Mouse (Mus musculus) cerebellum, adult 2 months (tissue): ENCODE measurements around the gene Pex16. TPM values are rescaled to one million over a fixed set of nuclear protein-coding genes. Genes with fewer than 3 reads are reported as not detected.

Experiments used
- DNase-seq, 2 experiments: peaks; one replicate each; pipeline ENCODE4 v3.0.0; 2021
- H3K27ac ChIP-seq: fragments of 200-500 bp; 2 replicates; pipeline ENCODE4 v1.5.1; 2012; ENCODE audit warnings: low read length, control low read depth, inconsistent platforms; ENCODE audit not compliant: insufficient read depth
- H3K27me3 ChIP-seq: fragments of 200-500 bp; 2 replicates; pipeline ENCODE4 v1.6.1; 2012; ENCODE audit warnings: inconsistent platforms, mild to moderate bottlenecking, low read length, moderate library complexity; ENCODE audit not compliant: control insufficient read depth, insufficient read depth
- H3K4me1 ChIP-seq: fragments of 200-500 bp; 2 replicates; pipeline ENCODE4 v1.6.1; 2011; ENCODE audit warnings: low read length; ENCODE audit not compliant: control insufficient read depth, insufficient read depth
- H3K4me3 ChIP-seq: fragments of 200-500 bp; replicated peaks from 2 replicates; pipeline ENCODE3; 2011; ENCODE audit warnings: mild to moderate bottlenecking, low read depth, low read length, control low read depth; ENCODE audit not compliant: insufficient read depth
- CTCF ChIP-seq: fragments of 200-500 bp; IDR thresholded peaks from 2 replicates; pipeline ENCODE4 v1.5.1; 2011; ENCODE audit warnings: low read depth, mild to moderate bottlenecking, control low read depth, low read length, moderate library complexity, borderline replicate concordance; ENCODE audit not compliant: insufficient read depth
- POLR2A ChIP-seq: fragments of 200-500 bp; IDR thresholded peaks from 2 replicates; pipeline ENCODE4 v1.6.1; 2011; ENCODE audit warnings: low read length, control low read depth, borderline replicate concordance; ENCODE audit not compliant: insufficient read depth
- WGBS: fragments of 180-500 bp; shearing (Covaris S2); methylation state at CpG from one replicate; pipeline ENCODE4 v1.1.7; 2018; 5-methylcytosine and 5-hydroxymethylcytosine counted together
- polyA plus RNA-seq: library from polyadenylated mRNA; depleted of rRNA; stranded (reverse); fragments of >200 nt; gene quantifications from 2 replicates; pipeline ENCODE4 v1.2.3, GENCODE M21; 2012

Pex16 gene
- polyA plus RNA-seq, 1 experiment: 60.7 TPM

DNA sequence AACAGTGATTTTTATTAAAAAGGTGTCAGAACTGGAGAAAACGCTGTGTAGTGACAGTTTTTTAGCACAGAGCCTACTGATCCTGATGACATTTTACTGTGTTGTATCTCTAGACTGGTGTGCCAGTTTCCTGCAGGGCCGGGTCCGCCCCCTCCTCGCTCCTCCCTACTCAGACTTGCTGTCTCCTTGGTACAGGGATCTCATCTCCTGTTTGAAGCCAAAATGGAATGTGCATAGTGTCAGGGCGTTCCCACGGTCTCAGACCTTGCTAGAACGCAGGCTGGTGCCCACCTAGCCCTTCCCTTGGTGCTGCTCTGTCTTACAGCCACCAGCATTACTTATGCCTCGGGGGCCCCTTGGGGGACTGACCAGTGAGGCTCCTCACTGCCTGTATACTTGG is 12.7 kb upstream of the Pex16 start:
- TF ChIP-seq CTCF (no peak), POLR2A (no peak)
- no peaks in the 10 kb centered on the region for H3K27me3 ChIP-seq
- H3K4me3 ChIP-seq: no peak overlapping the region
- DNase-seq: no peak
- peaks cover 11% of the 10 kb centered on the region for H3K4me1 ChIP-seq
- 59% methylated on average over 8 of the region's 8 CpGs for WGBS
- no peak overlapping the region for H3K27ac ChIP-seq

DNA sequence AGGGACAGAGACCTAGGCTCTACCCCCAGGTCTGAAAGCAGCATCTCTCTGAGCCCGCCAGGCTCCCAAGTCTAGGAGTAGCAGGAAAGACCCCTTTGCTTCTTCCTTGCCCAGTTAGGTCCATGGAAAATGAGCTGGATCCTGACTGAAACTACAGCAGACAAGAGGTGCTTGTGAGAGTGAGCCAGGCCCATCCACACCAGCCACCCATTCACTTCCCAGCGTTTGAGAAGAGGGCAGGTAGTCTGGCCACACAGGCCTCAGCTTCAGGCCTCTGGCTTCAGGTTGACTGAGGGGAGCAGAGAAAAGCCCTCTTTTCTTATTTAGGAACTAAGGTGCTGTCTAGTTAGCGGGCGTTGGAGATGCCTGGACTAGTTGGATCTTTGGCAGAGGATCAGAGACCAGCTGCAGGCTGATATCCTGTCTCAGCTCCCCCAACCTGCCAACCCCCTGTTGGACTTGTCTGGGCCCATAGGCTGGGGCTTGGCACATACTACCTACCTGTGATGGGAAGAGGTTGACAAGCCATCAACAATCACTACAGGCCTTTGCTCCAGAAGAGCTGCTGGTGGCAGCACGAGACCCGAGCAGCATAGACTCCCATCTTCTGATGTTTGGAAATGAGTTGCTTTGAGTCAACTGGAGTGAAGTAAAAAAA is 11.8 kb upstream of the Pex16 start:
- no peak for DNase-seq
- no peak overlapping the region for H3K4me3 ChIP-seq
- peaks cover 11% of the 10 kb centered on the region for H3K4me1 ChIP-seq
- no peak overlapping the region for H3K27ac ChIP-seq
- no peaks in the 10 kb centered on the region for H3K27me3 ChIP-seq
- WGBS: 54% methylated on average over 6 of the region's 6 CpGs
- TF ChIP-seq CTCF (no peak), POLR2A (no peak)

DNA sequence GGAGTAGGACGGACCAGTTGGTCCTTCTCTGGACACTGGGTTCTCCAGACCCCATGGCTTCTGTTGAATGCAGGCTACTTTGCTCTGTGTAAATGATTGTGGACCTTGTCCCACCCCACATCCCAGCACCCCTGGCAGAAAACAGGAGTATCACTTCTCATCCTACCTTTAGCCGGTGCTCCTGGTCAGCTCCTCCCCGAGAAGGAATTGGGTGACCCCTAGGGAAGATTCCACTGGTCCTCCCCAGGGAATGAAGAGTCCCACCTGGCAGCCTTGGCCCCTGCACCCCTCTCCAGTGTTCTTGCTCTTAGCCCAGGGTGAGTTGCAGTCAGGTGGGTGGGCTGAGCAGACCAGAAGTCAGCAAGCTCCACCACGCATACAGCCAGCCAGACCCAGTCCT is 10.4 kb upstream of the Pex16 start:
- WGBS: 95% methylated on average over 4 of the region's 4 CpGs
- no peaks in the 10 kb centered on the region for H3K27me3 ChIP-seq
- H3K4me1 ChIP-seq: peaks cover 10% of the 10 kb centered on the region
- no peak overlapping the region for H3K27ac ChIP-seq
- H3K4me3 ChIP-seq: no peak overlapping the region
- TF ChIP-seq POLR2A: no peak
- no peak for TF ChIP-seq CTCF
- no peak for DNase-seq

DNA sequence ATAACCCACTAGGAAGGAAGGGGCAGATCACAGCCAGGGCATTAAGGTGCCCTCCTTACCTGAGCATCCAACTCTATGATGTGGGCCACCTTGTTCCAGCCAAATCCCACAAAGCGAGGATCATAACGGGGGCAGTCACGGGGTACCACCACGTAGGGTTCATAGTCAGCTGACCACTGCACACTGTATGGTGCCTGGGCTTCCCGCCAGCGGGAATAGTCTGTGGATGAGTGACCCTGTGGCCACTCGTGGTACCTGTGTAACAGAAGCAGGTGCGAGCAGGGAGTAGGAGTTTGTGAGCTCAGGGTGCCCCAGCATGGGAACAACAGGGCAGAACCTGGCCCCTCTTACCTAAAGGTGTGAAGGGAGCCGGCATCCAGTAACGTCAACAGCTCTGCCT is 8.9 kb upstream of the Pex16 start:
- Histone ChIP-seq H3K4me1 (peaks cover 6% of the 10 kb centered on the region), H3K27ac (no peak overlapping the region), H3K27me3 (no peaks in the 10 kb centered on the region), H3K4me3 (no peak overlapping the region)
- 61% methylated on average over 10 of the region's 10 CpGs for WGBS
- TF ChIP-seq CTCF (no peak), POLR2A (no peak)
- peak in 1 of 2 experiments; percentile 9 for DNase-seq

DNA sequence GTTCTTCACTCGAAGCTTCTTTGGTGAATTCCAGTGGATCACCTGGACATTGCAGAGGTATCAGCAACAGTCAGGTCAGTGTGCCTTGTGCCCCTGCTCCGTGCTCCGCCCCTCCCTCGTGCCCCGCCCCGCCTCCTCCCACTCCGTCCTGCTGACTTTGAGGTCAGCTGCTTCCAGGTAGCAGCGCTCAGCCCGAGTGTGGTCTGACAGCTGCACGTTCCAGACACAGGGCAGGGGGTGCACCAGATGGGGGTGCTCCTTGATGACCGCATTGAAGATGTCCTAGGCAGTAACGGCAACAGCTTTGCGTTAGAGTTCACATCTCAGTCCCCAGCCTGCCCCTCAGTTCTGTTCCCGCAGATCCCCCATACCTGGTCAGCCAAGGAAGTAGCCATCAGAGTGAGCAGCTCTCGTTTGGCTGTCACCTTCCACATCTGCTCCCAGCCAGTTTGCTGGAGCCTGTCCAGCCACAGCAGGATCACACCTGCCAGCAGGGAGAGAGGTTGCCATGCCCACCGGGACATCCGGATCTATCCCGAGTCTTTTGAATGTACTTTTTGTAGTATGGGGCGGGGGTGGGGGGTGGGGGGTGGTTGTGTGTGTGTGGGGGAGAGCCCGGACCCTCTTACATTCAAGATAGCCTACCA is 7.0 kb upstream of the Pex16 start:
- no peak overlapping the region for H3K27ac ChIP-seq
- DNase-seq: peak in 1 of 2 experiments; percentile 12
- TF ChIP-seq CTCF: no peak
- no peak for TF ChIP-seq POLR2A
- H3K4me3 ChIP-seq: no peak overlapping the region
- no peaks in the 10 kb centered on the region for H3K27me3 ChIP-seq
- H3K4me1 ChIP-seq: peaks cover 9% of the 10 kb centered on the region
- WGBS: 45% methylated on average over 20 of the region's 20 CpGs

DNA sequence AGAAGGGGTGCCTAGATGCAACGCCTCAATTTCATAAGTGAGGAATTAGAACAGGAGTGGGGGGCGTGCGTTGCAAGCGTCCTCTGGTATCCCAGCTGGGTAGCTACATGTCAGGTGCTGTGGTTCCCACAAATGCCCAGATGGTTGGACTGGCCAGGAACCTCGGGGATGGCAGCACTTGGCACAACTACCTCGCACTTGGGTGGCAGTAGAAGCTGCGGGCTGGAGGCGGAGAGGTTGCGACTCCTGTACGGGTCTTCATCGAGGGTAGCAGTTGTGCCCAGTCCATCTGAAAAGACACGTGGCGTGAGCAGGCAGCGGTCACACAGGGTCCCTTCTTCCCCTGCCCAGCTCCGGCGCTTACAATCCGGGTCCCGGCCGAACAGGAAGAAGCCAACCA is 4.1 kb upstream of the Pex16 start:
- Histone ChIP-seq H3K27ac (no peak overlapping the region), H3K27me3 (no peaks in the 10 kb centered on the region), H3K4me3 (peak overlapping the region; percentile 3), H3K4me1 (peaks cover 12% of the 10 kb centered on the region)
- DNase-seq: peak; percentile 32 to 44
- WGBS: 8% methylated on average over 19 of the region's 19 CpGs
- TF ChIP-seq CTCF (no peak), POLR2A (no peak)

DNA sequence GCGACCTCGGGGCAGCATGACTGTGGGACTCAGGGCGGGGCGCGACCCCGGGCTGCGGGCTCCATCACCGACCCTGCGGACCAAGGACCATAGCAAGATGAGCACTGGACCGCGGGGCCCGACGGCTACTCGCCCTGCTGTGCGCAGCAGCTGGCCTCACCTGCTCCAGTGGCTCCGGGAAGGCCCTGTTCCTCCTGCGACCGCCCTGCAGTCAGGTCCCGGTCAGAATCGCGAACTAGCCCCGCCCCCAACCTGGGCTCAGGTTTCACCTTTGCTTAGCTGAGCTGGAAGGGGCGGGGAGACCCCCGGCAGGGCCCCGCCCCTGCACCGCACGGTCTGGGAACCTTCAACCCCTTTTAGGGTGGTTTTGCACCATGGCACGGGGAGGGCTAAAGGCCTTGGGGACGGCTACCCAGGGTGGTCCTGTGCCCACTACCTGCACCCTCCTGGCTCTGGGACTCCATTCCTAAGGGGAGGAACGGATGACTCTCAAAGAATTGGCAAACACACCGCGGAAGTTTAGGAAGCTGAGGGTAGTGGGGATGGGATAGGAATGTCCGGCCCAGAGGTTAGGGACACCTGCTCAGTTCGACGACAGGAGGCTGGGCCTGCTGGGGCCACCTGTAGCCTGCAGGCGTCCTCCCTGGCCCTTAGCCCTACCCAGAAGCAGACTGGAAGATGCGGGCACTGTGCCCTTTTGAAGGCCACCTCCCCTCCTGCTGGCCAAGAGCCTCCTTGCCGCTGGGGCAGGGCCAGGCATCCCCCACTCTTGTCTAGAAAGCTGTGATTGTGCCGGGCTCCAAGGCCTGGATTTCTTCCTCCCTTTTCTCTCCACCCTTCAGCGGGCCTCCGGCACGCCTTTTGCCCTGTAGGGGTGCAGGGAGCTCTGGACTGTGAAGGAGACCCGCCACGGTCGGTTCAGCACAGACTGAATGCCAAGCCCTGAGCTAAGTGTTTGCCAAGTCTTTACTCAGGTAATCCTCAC is 3.4 kb upstream of the Pex16 start:
- peaks cover 12% of the 10 kb centered on the region for H3K4me1 ChIP-seq
- peak; percentile 33 to 34 for DNase-seq
- H3K4me3 ChIP-seq: peak overlapping the region; percentile 3
- no peaks in the 10 kb centered on the region for H3K27me3 ChIP-seq
- no peak for TF ChIP-seq CTCF
- TF ChIP-seq POLR2A: no peak
- WGBS: 11% methylated on average over 45 of the region's 45 CpGs
- no peak overlapping the region for H3K27ac ChIP-seq
